Comparison of ENCODE assay signal across 8 mouse cellular contexts in genomic region chr17:24689251-24690081, GRCm38 (mm10). TPM values are rescaled to one million over a fixed set of nuclear protein-coding genes. Genes with fewer than 3 reads are reported as not detected.
DNase-seq lines count a peak whose midpoint lies in the region; ATAC-seq and TF ChIP-seq lines count a peak whose summit lies in the region.

Syngr3 (minus strand) TSS chr17:24689955.

- no peaks in the 10 kb centered on the region for H3K36me3 ChIP-seq in heart, adult 2 months (ENCODE audit: control insufficient read depth, insufficient read depth, low read length)
- peaks cover 7% of the 10 kb centered on the region for H3K36me3 ChIP-seq in C2C12 (ENCODE audit: control insufficient read depth, insufficient read depth)
- H3K36me3 ChIP-seq in midbrain, embryonic 12.5 days = peaks cover 16% of the 10 kb centered on the region

- H3K79me2 ChIP-seq in heart, adult 2 months (replicated peaks; ENCODE audit: control insufficient read depth, insufficient read depth, low read length) = no peaks in the 10 kb centered on the region
- H3K79me2 ChIP-seq in C2C12 (ENCODE audit: control insufficient read depth, insufficient read depth) = peaks cover 3% of the 10 kb centered on the region

- no peak within 1 kb of the TSS for H3K27ac ChIP-seq in heart, adult 2 months
- H3K27ac ChIP-seq in cortical plate, adult 2 months (ENCODE audit: insufficient read depth, low read length) = peak within 1 kb of the TSS; percentile 98
- peak within 1 kb of the TSS; percentile 61 for H3K27ac ChIP-seq in midbrain, embryonic 12.5 days (replicated peaks)

- no peak for DNase-seq in heart, adult 2 months
- DNase-seq in heart, postnatal 25 days (ENCODE audit: low spot score) = no peak
- peak; percentile 49 for DNase-seq in induced T-regulatory cell, adult 2 months (ENCODE audit: low read depth)
- no peak for DNase-seq in thymus, postnatal 36 days

- no peak for TF ChIP-seq POLR2A in heart, adult 2 months (IDR thresholded peaks at IDR 0.05; ENCODE audit: insufficient read depth, low read depth, low read length)
- TF ChIP-seq POLR2A in cortical plate, adult 2 months (IDR thresholded peaks at IDR 0.05; ENCODE audit: extremely low read depth, insufficient read depth, low read length) = peak; percentile 77; the same call in 1 of the 2 replicates

- intact Hi-C loops in heart, adult 2 months (cut with DNase I) = no loop called here
- intact Hi-C loops in heart, postnatal 25 days (cut with DNase I) = no loop called here

- H3K4me1 ChIP-seq in heart, adult 2 months (ENCODE audit: control insufficient read depth, insufficient read depth, low read length) = no peaks in the 10 kb centered on the region
- H3K4me1 ChIP-seq in cortical plate, adult 2 months (ENCODE audit: control insufficient read depth, insufficient read depth, low read length) = peaks cover 9% of the 10 kb centered on the region
- H3K4me1 ChIP-seq in midbrain, embryonic 12.5 days = peaks cover 23% of the 10 kb centered on the region

- no peak for TF ChIP-seq CTCF in heart, adult 2 months (IDR thresholded peaks at IDR 0.05)
- TF ChIP-seq CTCF in C2C12 (IDR thresholded peaks at IDR 0.05; ENCODE audit: control insufficient read depth, insufficient read depth, insufficient read length) = no peak
- no peak for TF ChIP-seq CTCF in cortical plate, adult 2 months (IDR thresholded peaks at IDR 0.05; ENCODE audit: extremely low read depth, insufficient read depth, low read length)

- peak within 1 kb of the TSS; percentile 37 for H3K4me3 ChIP-seq in heart, adult 2 months
- peak within 1 kb of the TSS; percentile 21 for H3K4me3 ChIP-seq in C2C12 (ENCODE audit: insufficient read depth, poor library complexity, severe bottlenecking)
- peak within 1 kb of the TSS; percentile 97 for H3K4me3 ChIP-seq in cortical plate, adult 2 months (ENCODE audit: insufficient read depth, low read length)
- H3K4me3 ChIP-seq in midbrain, embryonic 12.5 days = peak within 1 kb of the TSS; percentile 64

- peak within 1 kb of the TSS; percentile 24 for H3ac ChIP-seq in C2C12 (ENCODE audit: control insufficient read depth, insufficient read length, low read depth)

- peaks cover 4% of the 10 kb centered on the region for H3K27me3 ChIP-seq in heart, adult 2 months (ENCODE audit: control insufficient read depth, insufficient read depth, low read length)
- no peaks in the 10 kb centered on the region for H3K27me3 ChIP-seq in C2C12 (ENCODE audit: control insufficient read depth, insufficient read depth, insufficient read length)
- H3K27me3 ChIP-seq in midbrain, embryonic 12.5 days = peaks cover 52% of the 10 kb centered on the region

- H3K9ac ChIP-seq in heart, adult 2 months (ENCODE audit: low read depth, low read length) = 0 out of 2 replicates have a peak within 1 kb of the TSS, but pooled peaks have one; percentile 33
- H3K9ac ChIP-seq in midbrain, embryonic 12.5 days (replicated peaks) = peak within 1 kb of the TSS; percentile 71

- peaks cover under 1% of the 10 kb centered on the region for H3K79me3 ChIP-seq in C2C12 (ENCODE audit: low read depth)

- TF ChIP-seq EP300 in heart, adult 2 months (IDR thresholded peaks at IDR 0.05; ENCODE audit: insufficient read depth, low read depth, low read length) = no peak

- peak; percentile 65 for ATAC-seq in midbrain, embryonic 12.5 days (ENCODE audit: low FRiP score, low read depth)
- ATAC-seq in monocyte, adult 5-6 weeks (replicated peaks; ENCODE audit: insufficient number of reproducible peaks, low FRiP score, low TSS enrichment, poor library complexity, severe bottlenecking) = no peak

- whole genome bisulfite sequencing in heart, adult 2 months = 2% methylated on average over 49 of the region's 55 CpGs
- under 1% methylated on average over 46 of the region's 55 CpGs for WGBS in midbrain, embryonic 12.5 days

- no peaks in the 10 kb centered on the region for H3K9me3 ChIP-seq in midbrain, embryonic 12.5 days

- H3K4me2 ChIP-seq in midbrain, embryonic 12.5 days (replicated peaks) = peak within 1 kb of the TSS; percentile 87

TF ChIP-seq in C2C12, 6 proteins besides CTCF, POLR2A, EP300 and RAD21:
- TF ChIP-seq FOSL1 (IDR thresholded peaks at IDR 0.05; ENCODE audit: insufficient read depth, low read length, poor library complexity, severe bottlenecking) (no peak), MYOG (IDR thresholded peaks at IDR 0.05; ENCODE audit: control insufficient read depth, extremely low read depth, insufficient read length) (no peak), MYOD1 (IDR thresholded peaks at IDR 0.05; ENCODE audit: control insufficient read depth, insufficient read length, low read depth) (no peak), USF1 (IDR thresholded peaks at IDR 0.05; ENCODE audit: low read depth) (no peak), MAX (IDR thresholded peaks at IDR 0.05) (no peak), CEBPB (IDR thresholded peaks at IDR 0.05; ENCODE audit: low read depth) (no peak)

RNA-seq across cellular contexts. Expression of gene Syngr3, which starts in this region (rescaled TPM):
- total RNA-seq in heart, adult 2 months (2021) = under 1 TPM; 0.16 to 0.30 TPM
- polyA plus RNA-seq in heart, adult 2 months (2012; rRNA removed) = 0.43 and 1.00 TPM in 2 replicates
- not detected for total RNA-seq in heart, postnatal 25 days (2021)
- 0.61 TPM for polyA plus RNA-seq in C2C12 (2012; fragmentation: generic; extraction: Trizol)
- 177 and 184 TPM in 2 replicates for polyA plus RNA-seq in cortical plate, adult 2 months (2012; rRNA removed)
- polyA plus RNA-seq in midbrain, embryonic 12.5 days (2016; fragmentation: Nextera tagmentation; extraction: Ambion mirVana) = 27.6 and 31.7 TPM in 2 replicates
- not detected in 3 replicates for total RNA-seq in monocyte, adult 5-6 weeks (2017)

Comparison
In these comparisons a context has a peak if more than half of its experiments do, and no peak if none do; other contexts are left out.
1. RNA of gene Syngr3 (polyA plus RNA-seq): 177 to 184 TPM in cortical plate, adult 2 months and 27.6 to 31.7 TPM in midbrain, embryonic 12.5 days; 0.61 TPM in C2C12 (single experiment) and 0.43 to 1.00 TPM in heart, adult 2 months; every median in the first group is over 10 times any median in the second.
2. H3K4me3 ChIP-seq: peak in every context shown above with its lines; median percentile 97 in cortical plate, adult 2 months; 64 in midbrain, embryonic 12.5 days; 37 in heart, adult 2 months; 21 in C2C12.